Mouse (Mus musculus) gastrocnemius, postnatal 14 days (tissue): ENCODE data around the gene Smim13. TPM values are rescaled to one million over a fixed set of nuclear protein-coding genes. Genes with fewer than 3 reads are reported as not detected.
"Not testable (repeated sequence)": the region's sequence is repeated elsewhere in the genome, so short reads cannot be mapped to it uniquely, and the experiment has no call there.

Experiments
- DNase-seq: peaks from one replicate; pipeline ENCODE4 v3.0.0; 2021; ENCODE audit warnings: mixed read lengths
- intact Hi-C: fragments of 180-260 bp; cut with DNase I; formaldehyde crosslinking; loops from one replicate; pipeline ENCODE4 v1.15.1; 2025; ENCODE audit warnings: low total_unique reads
- total RNA-seq, 2 experiments: library from RNA; stranded (reverse); gene quantifications; 2 replicates each; pipeline ENCODE4 v1.2.3; 2021

The Smim13 gene
- total RNA-seq, 2 experiments from 2014 or later: 24.5 to 26.6 TPM

DNA sequence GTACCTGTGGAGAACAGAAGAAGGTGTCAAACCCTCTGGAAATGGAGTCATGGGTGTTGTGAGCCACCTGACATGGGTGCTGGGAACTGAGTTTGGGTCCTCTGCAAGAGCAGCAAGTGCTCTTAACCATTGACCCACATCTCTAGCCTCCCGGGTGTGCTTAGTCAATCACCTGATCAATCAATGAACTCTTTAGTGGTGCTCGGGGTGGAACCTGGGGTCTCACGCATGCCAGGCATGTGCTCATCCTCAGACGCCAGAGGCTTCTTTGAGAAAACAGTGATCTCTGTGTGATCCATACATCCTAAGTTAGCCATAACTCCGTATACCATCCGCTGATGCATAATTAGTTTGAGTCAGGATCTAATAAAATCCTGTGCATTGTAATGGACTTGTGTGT lies 14.5 kb upstream of the Smim13 start:
- intact Hi-C loops: loop anchor here (10.0 kb wide), 1 partner anchor 450 kb away; no protein-coding TSS in a partner anchor
- no peak for DNase-seq

DNA sequence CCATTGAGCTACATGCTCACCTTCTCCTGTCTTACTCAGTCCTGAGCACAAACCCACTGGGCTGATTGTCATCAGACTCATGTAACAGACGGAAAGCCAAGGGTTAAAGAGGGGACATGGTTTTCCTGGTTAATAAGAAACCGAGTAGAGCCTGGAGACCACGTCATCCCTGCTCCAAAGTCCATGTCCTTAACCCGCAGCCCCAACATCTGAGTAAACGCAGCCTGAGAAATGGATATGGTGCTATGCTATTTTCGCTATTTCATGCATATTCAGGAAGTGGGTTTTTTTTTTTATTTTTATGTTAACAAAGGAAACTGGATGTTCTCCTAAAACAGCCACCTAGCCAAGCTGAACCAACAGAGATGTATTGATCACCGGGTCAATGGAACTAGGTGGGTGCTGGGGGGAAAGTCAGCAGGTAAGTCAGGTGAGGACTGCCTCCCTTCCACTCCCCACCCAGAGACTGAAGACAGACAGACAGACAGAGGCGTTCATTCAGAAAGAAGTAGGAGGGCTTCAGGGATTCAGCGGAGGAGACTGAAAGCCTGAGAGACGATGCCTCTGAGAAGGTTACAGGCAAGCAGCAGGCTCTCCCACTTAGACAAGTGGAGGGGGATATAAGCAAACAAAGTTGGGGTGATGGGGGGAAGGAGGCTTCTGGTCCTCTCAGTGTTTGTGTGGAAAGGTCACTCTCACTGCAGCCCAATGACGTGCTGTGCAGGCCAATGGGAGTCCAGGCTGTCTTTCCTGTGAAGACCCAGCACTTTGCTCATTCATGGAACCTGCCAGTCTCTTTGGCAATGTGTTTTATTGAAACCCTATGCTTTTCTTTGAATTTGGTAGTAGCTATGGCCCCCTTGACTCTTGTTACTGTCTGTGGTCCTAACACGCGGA lies 13.6 kb upstream of the Smim13 start:
- DNase-seq: no peak
- intact Hi-C loops: loop anchor here (10.0 kb wide), 1 partner anchor 451 kb away; no protein-coding TSS in a partner anchor

DNA sequence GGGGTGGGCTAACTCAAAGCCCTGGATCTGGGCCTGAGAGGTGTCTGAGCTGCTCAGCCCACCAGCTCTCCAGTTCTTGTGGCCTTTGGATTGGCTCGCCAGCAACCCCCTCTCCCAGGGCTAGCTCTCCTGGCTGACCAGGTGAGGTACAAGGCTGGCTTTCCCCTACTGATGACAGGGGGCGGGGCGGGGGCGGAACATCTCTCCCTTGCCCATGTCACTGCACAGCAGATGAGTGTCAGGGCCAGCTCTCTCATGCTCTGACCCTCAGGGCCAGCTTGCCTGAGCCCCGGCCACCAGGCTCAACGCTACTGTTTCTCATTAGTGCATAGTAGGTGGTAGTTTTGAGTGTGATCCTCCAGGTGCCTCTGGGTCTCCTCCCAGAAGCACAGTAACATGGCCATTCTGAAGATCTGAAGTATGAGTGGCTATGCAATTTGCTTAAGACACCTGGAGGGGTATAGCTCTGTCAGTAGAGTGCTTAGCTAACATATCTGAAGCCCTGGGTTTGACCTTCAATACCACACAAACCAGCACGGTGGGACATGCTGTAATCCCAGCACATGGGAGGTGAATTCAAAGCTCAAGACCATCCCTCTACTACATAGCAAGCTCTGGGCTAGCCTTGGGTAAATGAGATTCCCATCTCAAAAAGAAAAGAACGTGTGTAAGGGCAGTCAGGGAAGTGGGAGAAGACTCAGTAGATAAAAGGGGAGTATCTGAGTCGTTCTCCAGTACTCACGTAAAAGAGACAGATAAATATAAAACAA lies 11.4 kb upstream of the Smim13 start:
- no peak for DNase-seq
- intact Hi-C loops: loop anchor here (2.0 to 10.0 kb wide), 2 partner anchors 93 to 453 kb away; no protein-coding TSS in a partner anchor

DNA sequence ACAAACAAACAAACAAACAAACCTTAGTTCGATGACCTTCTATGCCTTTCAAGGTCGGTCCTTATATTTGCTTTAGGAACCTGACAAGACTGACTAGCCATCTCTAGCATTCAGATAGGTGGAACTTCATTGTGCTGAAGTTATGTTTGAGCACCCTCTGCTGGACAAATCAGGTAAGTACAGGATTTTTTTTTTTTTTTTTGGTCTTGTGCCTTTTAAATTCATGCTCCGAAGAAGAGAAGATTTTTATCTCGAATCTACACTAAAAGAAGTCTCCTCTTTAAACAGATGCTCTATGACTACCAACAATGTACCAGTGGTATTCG lies 10.9 kb upstream of the Smim13 start:
- intact Hi-C loops: loop anchor here (2.0 to 10.0 kb wide), 2 partner anchors 94 to 454 kb away; no protein-coding TSS in a partner anchor
- no peak for DNase-seq

DNA sequence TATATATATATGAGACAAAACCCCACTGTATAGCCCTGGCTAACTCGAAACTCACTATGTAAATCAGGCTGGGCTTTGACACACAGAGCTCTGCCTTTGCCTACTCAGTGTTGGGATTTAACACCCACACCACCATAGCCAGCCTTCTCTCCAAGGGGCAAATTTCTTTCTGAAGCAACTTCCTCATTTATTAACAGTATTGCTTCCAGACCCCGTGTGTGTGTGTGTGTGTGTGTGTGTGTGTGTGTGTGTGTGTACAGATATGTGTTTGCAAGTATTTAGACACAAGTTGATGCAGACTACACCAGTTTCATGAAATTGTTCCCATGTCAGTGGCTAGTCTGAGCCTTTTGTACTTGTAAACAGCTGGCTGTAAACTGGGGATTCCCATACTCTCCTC lies 8.1 kb upstream of the Smim13 start:
- no peak for DNase-seq
- intact Hi-C loops: no loop called here

DNA sequence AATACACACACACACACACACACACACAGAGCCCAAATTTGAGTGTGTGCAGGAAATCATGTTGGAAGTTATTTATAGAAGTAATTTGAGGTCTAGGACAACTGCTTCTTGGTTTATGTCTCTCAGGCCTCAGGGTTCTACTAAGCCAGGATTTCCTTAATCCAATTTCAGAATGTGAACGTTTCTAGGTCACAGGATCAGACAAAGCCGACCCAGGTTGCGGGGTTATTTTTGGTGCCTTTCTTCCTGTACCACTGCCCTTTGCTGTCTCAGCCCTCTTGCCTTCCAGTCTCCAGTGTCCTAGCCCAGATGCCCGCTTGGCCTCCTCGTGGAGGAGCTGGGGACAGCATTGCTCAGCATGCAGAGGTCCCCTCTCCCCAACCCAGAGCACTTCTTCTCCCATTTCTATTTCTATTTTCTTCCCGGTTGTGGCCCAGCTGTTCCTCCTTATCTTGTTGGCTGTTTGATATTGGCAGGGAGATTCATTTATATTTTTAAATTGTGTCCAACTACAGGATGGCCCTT lies 5.3 kb upstream of the Smim13 start:
- DNase-seq: no peak
- intact Hi-C loops: no loop called here

DNA sequence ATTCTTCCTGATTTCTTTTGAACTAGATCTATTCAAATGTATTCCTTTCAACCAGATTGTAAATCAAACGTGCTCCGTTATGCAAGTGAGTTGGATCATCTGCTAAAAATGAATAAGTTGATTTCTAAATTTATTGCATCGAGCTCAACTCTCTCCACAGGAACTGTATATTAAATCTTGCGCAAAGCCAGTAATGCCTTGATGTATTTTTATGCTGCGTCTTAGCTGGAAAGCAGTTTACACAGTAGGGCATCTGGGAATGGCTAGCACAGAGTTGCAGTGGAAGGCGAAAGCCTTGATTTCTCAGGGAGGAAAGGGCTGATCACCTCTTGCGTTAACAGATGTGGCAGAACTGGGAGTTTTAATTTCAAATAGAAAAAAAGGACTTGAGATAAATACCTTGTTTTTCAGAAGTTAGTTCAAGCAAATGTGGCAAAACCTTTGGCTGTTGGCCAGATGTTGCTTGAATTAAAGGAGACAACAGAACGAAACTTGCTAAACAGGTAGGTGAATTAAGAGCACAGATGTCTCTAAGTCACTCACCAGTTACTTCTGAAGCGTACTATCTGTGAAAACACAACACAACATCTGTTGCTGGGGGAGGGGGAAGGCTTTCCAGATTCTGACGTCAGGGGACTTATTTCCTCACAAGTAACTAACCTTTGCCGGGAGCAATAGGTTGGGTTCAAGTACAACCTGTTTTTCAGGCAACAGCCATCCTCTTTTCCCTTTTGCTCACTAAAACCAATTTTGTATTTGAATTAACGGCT lies 708 bp upstream of the Smim13 start:
- DNase-seq: no peak
- intact Hi-C loops: no loop called here

DNA sequence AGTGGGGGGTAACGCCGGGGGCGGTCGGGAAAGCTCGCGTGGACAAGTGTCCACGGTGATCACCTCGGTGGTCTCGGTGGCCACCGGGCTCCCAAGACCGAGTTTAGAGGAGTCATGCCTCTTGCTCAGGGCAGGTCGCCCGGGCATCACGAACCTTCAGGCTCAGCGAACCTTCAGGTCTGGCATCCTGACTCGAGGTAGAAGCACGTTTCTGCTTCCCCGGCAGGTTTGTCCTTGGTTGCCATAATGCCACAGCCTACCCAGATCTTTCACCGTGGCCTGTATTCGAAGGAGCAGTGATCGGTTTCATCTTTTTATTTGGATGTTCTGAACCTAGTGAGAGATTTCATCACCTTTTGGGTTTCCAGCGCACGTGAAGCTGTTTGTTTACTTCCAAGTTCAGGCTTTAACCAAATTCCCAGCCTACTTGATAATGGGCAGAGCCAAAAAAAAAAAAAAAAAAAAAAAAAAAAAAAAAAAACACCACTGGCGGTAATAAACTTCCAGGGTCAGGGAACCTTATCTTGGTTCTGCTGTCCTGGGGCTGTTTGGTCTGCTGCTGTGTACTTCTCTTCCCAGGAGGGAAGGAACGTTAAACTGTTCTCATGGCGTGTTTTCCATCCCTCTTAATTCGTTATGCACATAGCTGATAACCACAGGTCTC lies 806 bp downstream of the Smim13 start:
- no peak for DNase-seq
- intact Hi-C loops: no loop called here

DNA sequence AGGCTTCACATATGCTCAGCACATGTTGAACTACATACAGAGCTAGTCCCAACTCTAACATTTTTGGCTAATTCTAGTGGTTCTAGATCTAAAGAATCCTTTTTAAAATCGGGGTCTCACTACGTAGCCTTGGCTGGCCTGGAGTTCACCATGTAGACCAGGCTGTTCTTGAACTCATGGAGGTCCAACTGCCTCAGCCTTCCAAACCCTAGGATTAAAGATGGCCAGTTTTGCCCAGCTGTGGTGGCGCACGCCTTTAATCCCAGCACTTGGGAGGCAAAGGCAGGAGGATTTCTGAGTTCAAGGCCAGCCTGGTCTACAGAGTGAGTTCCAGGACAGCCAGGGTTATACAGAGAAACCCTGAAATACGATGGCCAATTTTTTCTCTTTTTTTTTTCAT lies 1.6 kb downstream of the Smim13 start:
- DNase-seq, intact Hi-C loops: not testable (repeated sequence)

DNA sequence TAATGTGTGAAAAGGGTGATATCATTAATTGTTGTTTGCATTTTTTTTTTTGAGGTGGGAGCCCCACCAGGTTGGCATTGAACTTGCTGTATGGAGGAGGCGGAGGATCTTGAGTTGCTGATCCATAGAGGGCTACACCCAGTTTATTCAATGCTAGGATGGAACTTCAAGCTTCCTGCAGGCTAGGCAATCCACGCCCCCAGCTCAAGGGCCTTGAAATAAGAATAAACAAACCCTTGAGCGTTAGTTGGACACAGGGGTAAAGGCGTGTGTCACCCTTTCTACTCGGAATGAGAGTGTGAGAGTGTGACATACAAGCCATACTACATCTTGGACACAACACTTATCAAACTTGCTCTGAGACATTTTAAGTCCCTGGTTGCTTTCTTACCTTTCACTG lies 2.0 kb downstream of the Smim13 start:
- no peak for DNase-seq

DNA sequence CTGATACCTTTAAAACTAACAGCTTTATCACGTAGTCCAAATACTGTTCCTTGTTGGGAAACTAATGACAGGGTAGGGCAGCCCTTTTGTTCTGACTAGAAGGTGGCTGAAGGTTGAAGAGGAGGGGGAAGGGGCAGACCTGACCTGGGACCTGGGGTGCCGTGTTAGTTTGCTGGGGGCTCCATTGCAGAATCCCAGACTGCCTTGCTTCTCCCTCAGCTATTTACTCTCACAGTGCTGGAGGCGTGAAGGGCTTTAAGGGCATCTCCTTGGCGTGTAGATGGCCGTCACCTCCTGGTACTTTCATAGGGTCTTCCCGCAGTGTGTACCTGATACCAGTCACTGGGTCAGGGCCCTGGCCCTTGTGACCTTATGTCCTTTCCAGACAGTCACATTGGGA lies 2.5 kb downstream of the Smim13 start:
- DNase-seq: no peak
- intact Hi-C loops: no loop called here

More for the DNA sequence above, 2.0 kb downstream of the Smim13 start:
- intact Hi-C loops: no loop called here

DNA sequence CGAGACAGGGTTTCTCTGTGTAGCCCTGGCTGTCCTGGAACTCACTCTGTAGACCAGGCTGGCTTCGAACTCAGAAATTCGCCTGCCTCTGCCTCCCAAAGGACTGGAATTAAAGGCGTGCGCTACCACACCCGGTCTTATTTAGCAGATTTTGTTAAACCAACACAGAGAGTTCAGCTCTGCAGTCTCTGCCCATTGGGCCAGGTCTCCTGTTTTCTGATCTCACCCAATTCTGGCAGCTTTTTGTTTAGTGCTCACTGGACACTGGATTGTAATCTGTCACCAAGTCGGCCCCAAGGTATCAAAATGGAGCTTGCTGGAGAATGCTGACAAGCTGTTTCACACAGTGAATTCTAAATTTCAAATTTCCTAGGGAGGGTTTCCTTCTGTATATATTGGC lies 3.1 kb downstream of the Smim13 start:
- intact Hi-C loops: no loop called here
- DNase-seq: no peak

DNA sequence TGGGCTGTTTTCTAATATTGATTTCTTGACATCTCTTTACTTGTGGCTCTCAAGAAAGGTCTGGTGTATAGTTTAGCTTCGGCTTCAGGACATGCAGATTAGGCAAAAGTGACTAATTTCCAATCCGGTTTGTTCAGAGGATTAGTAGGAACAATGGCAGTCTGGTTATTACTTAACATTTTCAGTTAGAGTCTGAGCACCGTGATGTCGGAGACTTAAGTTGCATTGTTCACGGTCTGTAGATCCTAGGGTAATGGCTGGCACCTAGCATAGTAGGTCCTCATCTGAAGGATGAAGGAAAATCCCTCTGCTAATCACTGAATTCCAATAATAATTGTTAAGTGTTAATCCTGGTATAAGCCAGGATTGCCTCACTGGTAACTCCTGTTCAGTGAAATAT lies 6.5 kb downstream of the Smim13 start:
- no peak for DNase-seq
- intact Hi-C loops: no loop called here

DNA sequence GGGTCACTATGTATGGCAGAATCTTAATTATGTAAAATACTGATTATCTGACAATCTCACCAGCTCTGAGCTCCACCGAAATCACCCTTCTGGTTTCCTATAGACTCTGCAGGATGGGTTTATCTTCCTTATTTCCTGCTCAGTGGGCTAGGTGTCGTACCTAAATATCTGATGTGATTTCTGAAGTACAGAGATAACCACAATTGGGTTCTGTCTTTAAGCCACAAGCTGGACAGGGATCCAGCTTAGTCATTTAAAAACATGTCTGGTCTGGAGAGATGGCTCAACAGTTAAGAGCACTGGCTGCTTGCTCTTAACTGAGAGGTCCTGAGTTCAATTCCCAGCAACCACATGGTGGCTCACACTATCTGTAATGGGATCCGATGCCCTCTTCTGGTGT lies 7.3 kb downstream of the Smim13 start:
- intact Hi-C loops: no loop called here
- DNase-seq: no peak

DNA sequence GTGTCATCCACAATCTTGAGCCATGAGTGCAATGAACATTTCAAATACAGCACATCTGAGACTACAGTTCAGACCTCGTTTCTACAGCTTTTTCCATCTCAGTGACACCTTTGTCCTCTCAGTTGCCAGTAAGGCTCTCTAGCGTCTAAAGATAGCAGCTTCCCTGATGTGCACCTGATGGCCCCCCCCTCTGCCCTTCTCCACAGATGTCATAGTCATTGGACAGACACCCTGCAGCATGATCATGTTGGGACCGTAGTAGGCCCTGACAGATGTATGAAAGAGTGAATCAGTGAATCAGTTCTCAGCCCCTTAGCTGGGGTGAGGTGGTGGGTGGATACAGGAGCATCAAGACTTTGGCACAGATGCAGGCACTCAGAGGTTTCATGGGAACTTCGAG lies 8.2 kb downstream of the Smim13 start:
- no peak for DNase-seq
- intact Hi-C loops: no loop called here

DNA sequence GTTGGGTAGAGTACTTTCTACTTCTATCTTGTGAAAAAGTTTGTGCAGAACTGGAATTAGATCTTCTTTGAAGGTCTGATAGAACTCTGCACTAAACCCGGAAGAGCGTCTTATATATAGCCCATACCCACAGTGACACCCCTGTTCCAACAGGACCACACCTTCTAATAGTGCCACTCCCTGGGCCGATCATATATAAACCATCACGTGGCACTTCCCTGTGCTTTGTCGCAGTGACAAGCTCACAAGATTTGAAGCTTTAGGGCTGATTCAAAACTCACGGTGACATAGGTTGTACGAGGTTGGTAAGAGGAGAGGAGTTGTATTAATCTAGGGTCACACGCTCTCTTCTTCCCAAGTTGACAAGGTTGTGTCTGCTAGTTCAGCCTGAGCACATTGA lies 12.0 kb downstream of the Smim13 start:
- DNase-seq, intact Hi-C loops: not testable (repeated sequence)

DNA sequence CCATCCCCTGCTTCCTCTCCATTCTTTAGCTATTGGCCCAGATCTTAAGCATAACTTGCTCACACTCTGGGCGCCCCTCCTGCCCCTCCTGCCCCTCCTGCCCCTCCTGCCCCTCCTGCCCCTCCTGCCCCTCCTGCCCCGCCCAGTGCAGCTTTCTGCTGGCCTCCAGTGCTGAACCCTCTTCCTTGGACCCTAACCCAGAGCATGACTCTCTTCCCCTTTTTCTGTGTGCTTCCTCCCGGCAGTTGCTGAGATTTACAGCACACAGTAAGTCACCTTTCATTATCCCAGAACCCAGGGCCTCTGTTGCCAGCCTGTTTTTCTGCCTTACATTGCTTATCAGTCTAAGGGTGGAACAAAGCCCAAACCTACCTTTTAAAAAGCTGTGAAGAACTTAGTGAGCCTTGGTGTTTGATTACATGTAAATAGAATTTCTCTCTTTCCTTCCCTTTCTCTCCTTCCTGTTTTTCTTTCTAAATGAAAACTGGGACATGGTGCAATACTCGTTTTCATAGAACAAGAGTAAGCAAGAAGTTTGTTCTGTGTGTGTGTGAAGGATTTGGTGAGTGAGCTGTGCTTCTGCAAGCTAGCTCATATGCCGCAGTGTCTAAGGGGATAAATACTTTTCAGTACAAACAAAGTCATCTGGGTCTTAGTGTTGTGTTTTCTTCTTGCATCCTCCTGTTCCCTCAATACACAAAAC lies 13.8 kb downstream of the Smim13 start:
- DNase-seq: no peak
- intact Hi-C loops: no loop called here

DNA sequence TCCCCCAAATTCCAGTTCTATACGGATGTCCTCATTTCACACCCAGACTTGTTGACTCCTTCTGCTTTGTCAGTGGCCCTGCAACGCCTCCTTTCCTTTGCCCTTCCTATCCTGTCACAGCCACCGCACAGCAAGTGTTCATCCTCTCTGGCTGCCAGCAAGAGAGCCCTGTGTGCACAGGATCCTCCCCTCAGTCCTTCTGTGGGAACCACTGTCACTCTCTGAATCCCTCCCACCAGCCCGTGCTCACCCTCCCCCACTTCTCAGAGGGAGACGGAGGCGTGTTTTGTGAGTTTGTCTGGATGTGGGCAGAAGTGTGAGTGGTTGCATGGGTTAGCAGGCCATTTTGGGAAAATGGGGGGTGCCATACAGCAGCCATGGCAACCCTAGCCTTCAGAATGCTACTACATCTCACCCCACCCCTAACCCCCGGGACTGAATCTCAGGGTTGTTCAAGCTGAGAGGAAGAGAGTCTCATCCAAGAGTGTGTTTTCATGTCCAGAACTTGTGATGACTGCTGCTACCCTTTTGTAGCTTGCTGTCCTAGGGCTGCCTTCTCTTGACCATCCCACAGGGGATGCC lies 18.3 kb downstream of the Smim13 start:
- DNase-seq: no peak
- intact Hi-C loops: no loop called here
